Comparison of ENCODE assay signal across 14 mouse cellular contexts in the genomic region with DNA sequence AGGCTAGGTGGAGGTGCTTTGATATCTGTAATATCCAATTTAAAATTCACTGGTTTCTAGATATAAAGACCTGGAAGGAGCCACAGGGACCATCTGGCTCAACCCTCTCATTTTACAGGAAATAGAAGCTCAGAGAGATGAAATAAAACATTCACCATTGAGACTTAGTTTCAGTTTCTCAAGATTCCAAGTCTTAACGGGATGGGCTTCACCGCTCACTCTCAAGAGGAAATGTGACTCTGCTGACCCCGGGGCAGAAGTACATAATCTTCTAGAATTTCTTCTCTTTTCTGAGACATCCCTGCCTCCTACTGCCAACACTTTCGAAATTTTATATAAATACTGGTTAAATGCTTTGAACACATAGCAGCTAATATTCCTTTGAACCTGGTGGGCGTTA. TPM values are rescaled to one million over a fixed set of nuclear protein-coding genes. Genes with fewer than 3 reads are reported as not detected.
DNase-seq lines count a peak whose midpoint lies in the region; ATAC-seq and TF ChIP-seq lines count a peak whose summit lies in the region.
"Had no signal": no experiment of that assay in that cellular context is flagged by ENCODE, and none has a peak within 500 bp of the region (broad histone marks: within the 10 kb centered on the region; RNA-seq: fewer than 3 reads in every experiment).

No protein-coding gene starts in this region.

- peak overlapping the region; percentile 16; the same call in 1 of the 2 replicates for H3K27ac ChIP-seq in hindbrain, embryonic 10.5 days
- H3K27ac ChIP-seq in hindbrain, embryonic 16.5 days (ENCODE audit: low read depth, low read length): no peak overlapping the region
- 0 out of 2 replicates have a peak overlapping the region, but pooled peaks have one; percentile 18 for H3K27ac ChIP-seq in embryonic facial prominence, embryonic 13.5 days
- H3K27ac ChIP-seq in kidney, postnatal 0 days: peak overlapping the region; percentile 47
- H3K27ac ChIP-seq in stomach, embryonic 15.5 days: peak overlapping the region; percentile 65; the same call in 1 of the 2 replicates
- H3K27ac ChIP-seq: forebrain, embryonic 15.5 days; liver, embryonic 14.5 days; midbrain, embryonic 15.5 days had no signal

- no peak overlapping the region for H3K4me2 ChIP-seq in hindbrain, embryonic 16.5 days (ENCODE audit: low read length)
- H3K4me2 ChIP-seq in embryonic facial prominence, embryonic 13.5 days: peak overlapping the region; percentile 28; the same call in 1 of the 2 replicates
- peak overlapping the region; percentile 25 for H3K4me2 ChIP-seq in kidney, postnatal 0 days (ENCODE audit: low read length)
- peak overlapping the region; percentile 27; the same call in 1 of the 2 replicates for H3K4me2 ChIP-seq in stomach, embryonic 15.5 days
- H3K4me2 ChIP-seq: forebrain, embryonic 15.5 days; heart, embryonic 12.5 days; midbrain, embryonic 15.5 days had no signal

- H3K9ac ChIP-seq in hindbrain, embryonic 16.5 days (ENCODE audit: low read depth, low read length): no peak overlapping the region
- no peak overlapping the region for H3K9ac ChIP-seq in embryonic facial prominence, embryonic 13.5 days
- no peak overlapping the region for H3K9ac ChIP-seq in kidney, postnatal 0 days (ENCODE audit: low read depth, low read length)
- H3K9ac ChIP-seq in stomach, embryonic 15.5 days: no peak overlapping the region
- H3K9ac ChIP-seq: forebrain, embryonic 15.5 days; heart, embryonic 12.5 days; liver, embryonic 14.5 days; midbrain, embryonic 15.5 days had no signal

- H3K27me3 ChIP-seq in hindbrain, embryonic 10.5 days (ENCODE audit: insufficient read depth, poor library complexity, severe bottlenecking): no peaks in the 10 kb centered on the region
- no peaks in the 10 kb centered on the region; the same call in 1 of the 2 replicates for H3K27me3 ChIP-seq in hindbrain, embryonic 16.5 days (replicated peaks; ENCODE audit: control insufficient read depth, insufficient read depth, low read length)
- no peaks in the 10 kb centered on the region for H3K27me3 ChIP-seq in embryonic facial prominence, embryonic 13.5 days
- H3K27me3 ChIP-seq in kidney, postnatal 0 days (ENCODE audit: insufficient read depth, low read length): no peaks in the 10 kb centered on the region
- no peaks in the 10 kb centered on the region for H3K27me3 ChIP-seq in stomach, embryonic 15.5 days (replicated peaks)
- H3K27me3 ChIP-seq: forebrain, embryonic 15.5 days; heart, embryonic 12.5 days; midbrain, embryonic 15.5 days had no signal

- ATAC-seq in hindbrain, embryonic 16.5 days: no peak
- no peak for ATAC-seq in embryonic facial prominence, embryonic 13.5 days (ENCODE audit: insufficient number of reproducible peaks, insufficient read depth, low FRiP score, low TSS enrichment, low read depth)
- ATAC-seq in kidney, postnatal 0 days (replicated peaks; ENCODE audit: low FRiP score, low read depth): no peak
- ATAC-seq in stomach, embryonic 15.5 days (ENCODE audit: insufficient read depth, low FRiP score, low read depth): no peak
- ATAC-seq: forebrain, embryonic 15.5 days; midbrain, embryonic 15.5 days had no signal

- peaks cover 41% of the 10 kb centered on the region for H3K4me1 ChIP-seq in hindbrain, embryonic 10.5 days (replicated peaks)
- no peaks in the 10 kb centered on the region for H3K4me1 ChIP-seq in hindbrain, embryonic 16.5 days (ENCODE audit: control insufficient read depth, insufficient read depth, low read depth, low read length)
- peaks cover 26% of the 10 kb centered on the region for H3K4me1 ChIP-seq in embryonic facial prominence, embryonic 13.5 days
- 0 out of 2 replicates have a peak, but pooled peaks cover 7% of the 10 kb centered on the region for H3K4me1 ChIP-seq in kidney, postnatal 0 days (replicated peaks; ENCODE audit: insufficient read depth, low read length)
- peaks cover 5% of the 10 kb centered on the region; the same call in 1 of the 2 replicates for H3K4me1 ChIP-seq in stomach, embryonic 15.5 days
- H3K4me1 ChIP-seq: forebrain, embryonic 15.5 days; midbrain, embryonic 15.5 days had no signal

- no peaks in the 10 kb centered on the region for H3K9me3 ChIP-seq in hindbrain, embryonic 10.5 days
- no peaks in the 10 kb centered on the region for H3K9me3 ChIP-seq in hindbrain, embryonic 16.5 days (ENCODE audit: control insufficient read depth, low read length)
- no peaks in the 10 kb centered on the region for H3K9me3 ChIP-seq in embryonic facial prominence, embryonic 13.5 days
- no peaks in the 10 kb centered on the region for H3K9me3 ChIP-seq in kidney, postnatal 0 days (replicated peaks; ENCODE audit: low read length)
- no peaks in the 10 kb centered on the region for H3K9me3 ChIP-seq in stomach, embryonic 15.5 days
- H3K9me3 ChIP-seq: forebrain, embryonic 15.5 days; heart, embryonic 12.5 days; midbrain, embryonic 15.5 days had no signal

- 61% methylated on average over 5 of the region's 5 CpGs for WGBS in hindbrain, embryonic 10.5 days
- 75% methylated on average over 5 of the region's 5 CpGs for WGBS in hindbrain, embryonic 16.5 days
- WGBS in embryonic facial prominence, embryonic 13.5 days: 18% methylated on average over 5 of the region's 5 CpGs
- WGBS in kidney, postnatal 0 days: 9% methylated on average over 5 of the region's 5 CpGs
- WGBS in stomach, embryonic 15.5 days: 24% methylated on average over 5 of the region's 5 CpGs

- no peak for TF ChIP-seq CTCF in kidney, postnatal 0 days (IDR thresholded peaks at IDR 0.05; ENCODE audit: low read depth)

- no peak overlapping the region for H3K4me3 ChIP-seq in hindbrain, embryonic 10.5 days
- H3K4me3 ChIP-seq in hindbrain, embryonic 16.5 days (ENCODE audit: low read length): no peak overlapping the region
- H3K4me3 ChIP-seq in embryonic facial prominence, embryonic 13.5 days: no peak overlapping the region
- no peak overlapping the region for H3K4me3 ChIP-seq in kidney, postnatal 0 days (replicated peaks; ENCODE audit: low read depth, low read length)
- H3K4me3 ChIP-seq in stomach, embryonic 15.5 days (replicated peaks): no peak overlapping the region
- H3K4me3 ChIP-seq: forebrain, embryonic 15.5 days; heart, embryonic 12.5 days; midbrain, embryonic 15.5 days had no signal

- DNase-seq in hindbrain, embryonic 10.5 days (ENCODE audit: low spot score): no peak
- peak; percentile 78 for DNase-seq in kidney, postnatal 0 days (ENCODE audit: low spot score)
- DNase-seq in right cerebral cortex, postnatal 36 days (ENCODE audit: low spot score in 2 of 2): no peak
- DNase-seq in cerebellum, adult 18-20 months: no peak
- DNase-seq: adrenal gland, postnatal 36 days; cerebellum, adult 11 months; embryo, embryonic 11 days had no signal

- no peaks in the 10 kb centered on the region for H3K36me3 ChIP-seq in hindbrain, embryonic 10.5 days
- H3K36me3 ChIP-seq in hindbrain, embryonic 16.5 days (ENCODE audit: control insufficient read depth, insufficient read depth, low read length): no peaks in the 10 kb centered on the region
- H3K36me3 ChIP-seq in embryonic facial prominence, embryonic 13.5 days: no peaks in the 10 kb centered on the region
- H3K36me3 ChIP-seq in kidney, postnatal 0 days (ENCODE audit: insufficient read depth, low read length): no peaks in the 10 kb centered on the region
- H3K36me3 ChIP-seq in stomach, embryonic 15.5 days: no peaks in the 10 kb centered on the region
- H3K36me3 ChIP-seq: forebrain, embryonic 15.5 days; heart, embryonic 12.5 days; midbrain, embryonic 15.5 days had no signal

RNA-seq across cellular contexts. Expression of a gene that starts 36.4 kb away (rescaled TPM):
- 12.2 and 15.2 TPM in 2 replicates for polyA plus RNA-seq in hindbrain, embryonic 10.5 days (2016; fragmentation: Nextera tagmentation; extraction: Ambion mirVana)
- polyA plus RNA-seq in hindbrain, embryonic 16.5 days (2015; fragmentation: Nextera tagmentation; extraction: Ambion mirVana): 15.8 and 21.2 TPM in 2 replicates
- 34.7 and 35.6 TPM in 2 replicates for polyA plus RNA-seq in embryonic facial prominence, embryonic 13.5 days (2015; fragmentation: Nextera tagmentation; extraction: Ambion mirVana)
- 12.4 and 15.3 TPM in 2 replicates for polyA plus RNA-seq in kidney, postnatal 0 days (2015; fragmentation: Nextera tagmentation; extraction: Ambion mirVana)
- 17.1 and 21.4 TPM in 2 replicates for polyA plus RNA-seq in stomach, embryonic 15.5 days (2015; fragmentation: Nextera tagmentation; extraction: Ambion mirVana)
